Mouse (Mus musculus): ENCODE data around the gene Mrpl14. TPM values are rescaled to one million over a fixed set of nuclear protein-coding genes. Genes with fewer than 3 reads are reported as not detected.

The Mrpl14 gene
- polyA plus RNA-seq, 1 experiment, result 73.3 TPM

GRCm38 (mm10) chr17:45664608-45665007, 21.5 kb upstream of the Mrpl14 start:
- TF ChIP-seq POLR2A (IDR thresholded peaks at IDR 0.05; ENCODE audit: borderline replicate concordance, low read depth, low read length) (no peak), CTCF (IDR thresholded peaks at IDR 0.05; ENCODE audit: low read depth, low read length) (no peak)
- H3K4me3 ChIP-seq (ENCODE audit: insufficient read depth, low read length), result no peak overlapping the region
- no peak overlapping the region for H3K27ac ChIP-seq (ENCODE audit: insufficient read depth, low read depth, low read length)
- no peaks in the 10 kb centered on the region for H3K4me1 ChIP-seq (ENCODE audit: control insufficient read depth, insufficient read depth, low read length)

DNA sequence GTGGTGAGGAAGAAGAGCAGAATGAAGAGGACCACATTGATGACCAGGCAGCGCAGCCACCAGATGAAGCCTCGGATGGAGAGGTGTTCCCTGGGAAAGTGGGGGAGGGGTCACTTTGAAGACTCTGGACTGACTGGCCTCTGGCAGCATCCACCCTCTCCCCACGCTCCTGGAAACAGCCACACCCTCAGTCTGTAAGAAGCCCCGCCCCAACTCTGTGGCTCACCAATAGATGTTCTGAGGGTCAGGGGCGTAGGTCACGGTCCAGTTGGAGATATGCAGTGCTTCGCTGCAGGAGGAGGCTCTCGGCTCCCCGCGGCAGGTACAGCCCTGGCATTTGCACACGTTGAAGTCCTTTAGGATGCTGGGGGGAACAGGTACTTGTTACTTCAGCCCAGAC, 20.0 kb upstream of the Mrpl14 start:
- TF ChIP-seq POLR2A (IDR thresholded peaks at IDR 0.05; ENCODE audit: borderline replicate concordance, low read depth, low read length), result no peak
- TF ChIP-seq CTCF (IDR thresholded peaks at IDR 0.05; ENCODE audit: low read depth, low read length), result no peak

GRCm38 (mm10) chr17:45667481-45667880, 18.6 kb upstream of the Mrpl14 start:
- H3K27ac ChIP-seq (ENCODE audit: insufficient read depth, low read depth, low read length), result no peak overlapping the region
- no peaks in the 10 kb centered on the region for H3K4me1 ChIP-seq (ENCODE audit: control insufficient read depth, insufficient read depth, low read length)
- H3K4me3 ChIP-seq (ENCODE audit: insufficient read depth, low read length), result no peak overlapping the region
- TF ChIP-seq POLR2A (IDR thresholded peaks at IDR 0.05; ENCODE audit: borderline replicate concordance, low read depth, low read length) (no peak), CTCF (IDR thresholded peaks at IDR 0.05; ENCODE audit: low read depth, low read length) (no peak)

More for the DNA sequence above, 20.0 kb upstream of the Mrpl14 start:
- Histone ChIP-seq H3K4me1 (ENCODE audit: control insufficient read depth, insufficient read depth, low read length) (no peaks in the 10 kb centered on the region), H3K27ac (ENCODE audit: insufficient read depth, low read depth, low read length) (no peak overlapping the region), H3K4me3 (ENCODE audit: insufficient read depth, low read length) (no peak overlapping the region)

DNA sequence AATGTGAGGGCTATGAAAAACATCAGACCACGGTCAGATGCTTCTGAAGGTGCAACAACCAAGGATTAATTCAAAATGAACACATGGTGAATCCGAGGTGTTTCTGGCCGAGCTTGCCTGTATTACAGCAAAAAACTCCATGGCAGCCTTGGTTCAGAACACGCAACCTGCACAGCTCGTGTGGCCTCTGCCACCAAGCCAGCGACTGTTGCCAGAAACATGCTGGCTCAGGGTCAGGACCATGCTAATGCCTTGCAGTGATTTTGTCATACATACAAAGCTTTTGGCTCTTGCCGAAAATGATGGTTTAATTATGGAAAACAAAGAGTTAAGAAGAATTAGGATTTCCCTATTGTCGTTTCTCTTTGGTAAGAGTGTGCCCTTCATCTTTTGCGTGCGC, 18.1 kb upstream of the Mrpl14 start:
- H3K4me1 ChIP-seq (ENCODE audit: control insufficient read depth, insufficient read depth, low read length), result no peaks in the 10 kb centered on the region
- no peak overlapping the region for H3K4me3 ChIP-seq (ENCODE audit: insufficient read depth, low read length)
- TF ChIP-seq POLR2A (IDR thresholded peaks at IDR 0.05; ENCODE audit: borderline replicate concordance, low read depth, low read length), result no peak
- TF ChIP-seq CTCF (IDR thresholded peaks at IDR 0.05; ENCODE audit: low read depth, low read length), result no peak
- H3K27ac ChIP-seq (ENCODE audit: insufficient read depth, low read depth, low read length), result no peak overlapping the region

GRCm38 (mm10) chr17:45671821-45672220, 14.3 kb upstream of the Mrpl14 start:
- H3K4me1 ChIP-seq (ENCODE audit: control insufficient read depth, insufficient read depth, low read length), result 0 out of 2 replicates have a peak, but pooled peaks cover 2% of the 10 kb centered on the region
- no peak overlapping the region for H3K27ac ChIP-seq (ENCODE audit: insufficient read depth, low read depth, low read length)
- no peak for TF ChIP-seq POLR2A (IDR thresholded peaks at IDR 0.05; ENCODE audit: borderline replicate concordance, low read depth, low read length)
- no peak for TF ChIP-seq CTCF (IDR thresholded peaks at IDR 0.05; ENCODE audit: low read depth, low read length)
- no peak overlapping the region for H3K4me3 ChIP-seq (ENCODE audit: insufficient read depth, low read length)

DNA sequence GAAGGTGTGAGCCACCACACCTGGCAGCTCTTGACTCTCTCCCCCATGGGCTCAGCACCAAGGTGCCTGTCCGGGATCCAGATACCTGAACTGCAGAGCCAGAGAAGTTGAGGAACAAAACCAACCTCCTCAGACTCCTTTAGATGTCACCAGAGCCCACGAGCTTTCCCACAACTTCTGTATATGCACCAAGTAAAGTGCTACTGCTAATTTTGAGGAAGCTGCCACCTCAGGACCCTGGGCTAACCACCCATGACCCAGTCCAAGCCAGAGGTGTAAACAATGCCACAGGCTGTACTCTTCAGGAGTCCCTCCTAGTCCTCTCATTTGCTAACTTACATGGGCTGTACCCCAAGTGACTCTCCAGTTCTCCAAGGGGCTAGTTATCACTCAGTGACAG, 13.5 kb upstream of the Mrpl14 start:
- TF ChIP-seq POLR2A (IDR thresholded peaks at IDR 0.05; ENCODE audit: borderline replicate concordance, low read depth, low read length) (no peak), CTCF (IDR thresholded peaks at IDR 0.05; ENCODE audit: low read depth, low read length) (no peak)
- Histone ChIP-seq H3K27ac (ENCODE audit: insufficient read depth, low read depth, low read length) (no peak overlapping the region), H3K4me1 (ENCODE audit: control insufficient read depth, insufficient read depth, low read length) (0 out of 2 replicates have a peak, but pooled peaks cover 2% of the 10 kb centered on the region), H3K4me3 (ENCODE audit: insufficient read depth, low read length) (no peak overlapping the region)

- TF ChIP-seq CTCF (IDR thresholded peaks at IDR 0.05; ENCODE audit: low read depth, low read length) (peak; percentile 75), POLR2A (IDR thresholded peaks at IDR 0.05; ENCODE audit: borderline replicate concordance, low read depth, low read length) (no peak)
- Histone ChIP-seq H3K4me1 (ENCODE audit: control insufficient read depth, insufficient read depth, low read length) (peaks cover 6% of the 10 kb centered on the region; the same call in 1 of the 2 replicates), H3K4me3 (ENCODE audit: insufficient read depth, low read length) (no peak overlapping the region), H3K27ac (ENCODE audit: insufficient read depth, low read depth, low read length) (no peak overlapping the region)
Observed at GRCm38 (mm10) chr17:45678106-45678505, 8.0 kb upstream of the Mrpl14 start.

GRCm38 (mm10) chr17:45680391-45680980, 5.6 kb upstream of the Mrpl14 start:
- TF ChIP-seq CTCF (IDR thresholded peaks at IDR 0.05; ENCODE audit: low read depth, low read length), result no peak
- no peak for TF ChIP-seq POLR2A (IDR thresholded peaks at IDR 0.05; ENCODE audit: borderline replicate concordance, low read depth, low read length)
- H3K4me1 ChIP-seq (ENCODE audit: control insufficient read depth, insufficient read depth, low read length), result peaks cover 4% of the 10 kb centered on the region; the same call in 1 of the 2 replicates

GRCm38 (mm10) chr17:45681588-45681987, 4.5 kb upstream of the Mrpl14 start:
- Histone ChIP-seq H3K4me1 (ENCODE audit: control insufficient read depth, insufficient read depth, low read length) (peaks cover 4% of the 10 kb centered on the region; the same call in 1 of the 2 replicates), H3K4me3 (ENCODE audit: insufficient read depth, low read length) (no peak overlapping the region), H3K27ac (ENCODE audit: insufficient read depth, low read depth, low read length) (no peak overlapping the region)
- TF ChIP-seq POLR2A (IDR thresholded peaks at IDR 0.05; ENCODE audit: borderline replicate concordance, low read depth, low read length) (no peak), CTCF (IDR thresholded peaks at IDR 0.05; ENCODE audit: low read depth, low read length) (no peak; the same call in 1 of the 2 replicates)

More at GRCm38 (mm10) chr17:45680391-45680980, 5.6 kb upstream of the Mrpl14 start:
- Histone ChIP-seq H3K4me3 (ENCODE audit: insufficient read depth, low read length) (no peak overlapping the region), H3K27ac (ENCODE audit: insufficient read depth, low read depth, low read length) (no peak overlapping the region)

DNA sequence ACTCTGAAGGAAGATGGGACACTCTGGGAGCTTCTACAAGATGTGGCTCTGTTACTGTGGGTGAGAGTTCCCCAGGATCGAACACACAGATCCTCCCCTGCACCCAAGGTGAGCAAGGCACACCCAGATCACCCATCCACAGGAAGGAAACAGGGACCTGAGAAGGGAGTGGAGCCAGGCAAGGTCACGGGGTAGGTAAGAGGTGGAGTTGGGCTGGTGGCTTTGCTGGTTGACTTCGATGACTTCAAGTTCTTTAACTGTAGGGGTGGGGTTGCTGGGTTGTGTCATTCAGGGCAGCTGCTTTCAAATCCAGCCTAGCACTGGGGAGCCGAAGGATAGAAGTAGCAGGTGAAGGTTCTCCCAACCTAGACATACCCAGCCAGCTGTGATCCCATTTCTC, 3.3 kb upstream of the Mrpl14 start:
- no peak overlapping the region for H3K4me3 ChIP-seq (ENCODE audit: insufficient read depth, low read length)
- no peak overlapping the region for H3K27ac ChIP-seq (ENCODE audit: insufficient read depth, low read depth, low read length)
- TF ChIP-seq POLR2A (IDR thresholded peaks at IDR 0.05; ENCODE audit: borderline replicate concordance, low read depth, low read length) (no peak), CTCF (IDR thresholded peaks at IDR 0.05; ENCODE audit: low read depth, low read length) (no peak)
- H3K4me1 ChIP-seq (ENCODE audit: control insufficient read depth, insufficient read depth, low read length), result peaks cover 12% of the 10 kb centered on the region
